Comparison of ENCODE assay signal across 20 mouse cellular contexts in the genomic region with DNA sequence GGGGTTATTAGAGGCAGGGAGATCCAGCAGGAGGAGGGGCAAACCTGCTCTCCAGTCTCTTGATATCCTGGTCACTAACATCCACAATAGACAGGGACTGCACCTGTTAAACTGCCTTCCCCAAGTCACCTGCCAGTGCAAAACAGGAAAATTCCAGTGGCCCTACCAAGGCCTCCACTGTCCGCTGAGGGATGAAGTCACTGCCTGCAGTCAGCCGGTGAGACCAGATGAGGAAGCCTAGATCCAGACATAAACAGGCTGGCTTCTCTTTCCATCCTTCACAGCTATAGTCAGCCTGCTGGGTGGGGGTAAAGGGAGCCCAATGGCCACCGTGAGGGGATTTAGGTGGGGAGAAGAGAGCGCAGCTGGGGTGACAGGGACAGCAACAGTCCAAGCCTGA. TPM values are rescaled to one million over a fixed set of nuclear protein-coding genes. Genes with fewer than 3 reads are reported as not detected.
A peak's percentile ranks its signal among the peaks of the same experiment; 100 is the strongest.
DNase-seq lines count a peak whose midpoint lies in the region; ATAC-seq and TF ChIP-seq lines count a peak whose summit lies in the region.
"Had no signal": no experiment of that assay in that cellular context is flagged by ENCODE, and none has a peak within 500 bp of the region (broad histone marks: within the 10 kb centered on the region; RNA-seq: fewer than 3 reads in every experiment).

No protein-coding gene starts in this region.

- H3K9me3 ChIP-seq in stomach, postnatal 0 days (ENCODE audit: control insufficient read depth, low read length) = no peaks in the 10 kb centered on the region
- H3K9me3 ChIP-seq in neural tube, embryonic 15.5 days (replicated peaks) = no peaks in the 10 kb centered on the region
- H3K9me3 ChIP-seq: embryonic facial prominence, embryonic 15.5 days; forebrain, embryonic 10.5 days; hindbrain, embryonic 13.5 days; intestine, embryonic 15.5 days had no signal

- peak; percentile 31; the same call in 1 of the 2 replicates for ATAC-seq in stomach, postnatal 0 days (ENCODE audit: low FRiP score, low TSS enrichment)
- ATAC-seq in neural tube, embryonic 15.5 days (ENCODE audit: low FRiP score) = no peak
- ATAC-seq: forebrain, embryonic 14.5 days; intestine, embryonic 15.5 days had no signal

- H3K27me3 ChIP-seq in kidney, adult 2 months (replicated peaks; ENCODE audit: control insufficient read depth, insufficient read depth, low read length) = no peaks in the 10 kb centered on the region
- no peaks in the 10 kb centered on the region for H3K27me3 ChIP-seq in stomach, postnatal 0 days (ENCODE audit: control insufficient read depth, insufficient read depth, low read length)
- no peaks in the 10 kb centered on the region for H3K27me3 ChIP-seq in neural tube, embryonic 15.5 days (replicated peaks)
- H3K27me3 ChIP-seq: CH12.LX; embryonic facial prominence, embryonic 15.5 days; hindbrain, embryonic 13.5 days; intestine, embryonic 15.5 days had no signal

- DNase-seq in adrenal gland, adult 8-10 months = peak; percentile 30
- DNase-seq in adrenal gland, postnatal 25 days = no peak
- DNase-seq in kidney, adult 2 months = peak; percentile 29
- DNase-seq in kidney, adult 18-20 months = no peak
- DNase-seq in adrenal gland, postnatal 36 days = peak; percentile 39 to 40
- DNase-seq in stomach, postnatal 0 days (ENCODE audit: low spot score) = no peak
- DNase-seq: cerebellum, adult 8-10 months; embryo, embryonic 11 days; gastrocnemius, adult 2 months; gastrocnemius, postnatal 25 days; heart, postnatal 10 days; heart, postnatal 4 days had no signal

- H3K27ac ChIP-seq in kidney, adult 2 months (ENCODE audit: insufficient read depth, low read depth, low read length) = no peak overlapping the region
- H3K27ac ChIP-seq in stomach, postnatal 0 days (replicated peaks) = no peak overlapping the region
- no peak overlapping the region for H3K27ac ChIP-seq in neural tube, embryonic 15.5 days (replicated peaks)
- H3K27ac ChIP-seq: embryonic facial prominence, embryonic 15.5 days; forebrain, embryonic 10.5 days; gastrocnemius, adult 2 months; hindbrain, embryonic 13.5 days; intestine, embryonic 15.5 days had no signal

- WGBS in kidney, adult 2 months = 62% methylated on average over 4 of the region's 4 CpGs
- WGBS in stomach, postnatal 0 days = 57% methylated on average over 4 of the region's 4 CpGs
- WGBS in neural tube, embryonic 15.5 days = 65% methylated on average over 4 of the region's 4 CpGs

- H3K9ac ChIP-seq in stomach, postnatal 0 days (ENCODE audit: low read length) = no peak overlapping the region
- H3K9ac ChIP-seq in neural tube, embryonic 15.5 days (replicated peaks) = no peak overlapping the region
- H3K9ac ChIP-seq: embryonic facial prominence, embryonic 15.5 days; hindbrain, embryonic 13.5 days; intestine, embryonic 15.5 days had no signal

- no peak for TF ChIP-seq CTCF in kidney, adult 2 months (conservative IDR thresholded peaks at IDR 0.05; ENCODE audit: insufficient read depth, insufficient read length, low read depth, low read length)
- TF ChIP-seq CTCF in stomach, postnatal 0 days (IDR thresholded peaks at IDR 0.05; ENCODE audit: low read depth) = no peak

- no peaks in the 10 kb centered on the region for H3K36me3 ChIP-seq in kidney, adult 2 months (ENCODE audit: control insufficient read depth, insufficient read depth, low read length)
- H3K36me3 ChIP-seq in stomach, postnatal 0 days (ENCODE audit: control insufficient read depth, insufficient read depth, low read length) = no peaks in the 10 kb centered on the region
- H3K36me3 ChIP-seq in neural tube, embryonic 15.5 days = no peaks in the 10 kb centered on the region
- H3K36me3 ChIP-seq: embryonic facial prominence, embryonic 15.5 days; forebrain, embryonic 10.5 days; hindbrain, embryonic 13.5 days; intestine, embryonic 15.5 days had no signal

- H3K4me3 ChIP-seq in kidney, adult 2 months (ENCODE audit: insufficient read depth, low read depth, low read length) = no peak overlapping the region
- H3K4me3 ChIP-seq in stomach, postnatal 0 days (ENCODE audit: low read depth, low read length) = no peak overlapping the region
- no peak overlapping the region for H3K4me3 ChIP-seq in neural tube, embryonic 15.5 days (replicated peaks)
- H3K4me3 ChIP-seq: embryonic facial prominence, embryonic 15.5 days; erythroblast, embryonic 14.5 days; forebrain, embryonic 10.5 days; gastrocnemius, adult 2 months; hindbrain, embryonic 13.5 days; intestine, embryonic 15.5 days had no signal

- no peak overlapping the region for H3K4me2 ChIP-seq in stomach, postnatal 0 days (replicated peaks; ENCODE audit: low read depth)
- no peak overlapping the region for H3K4me2 ChIP-seq in neural tube, embryonic 15.5 days
- H3K4me2 ChIP-seq: embryonic facial prominence, embryonic 15.5 days; hindbrain, embryonic 13.5 days; intestine, embryonic 15.5 days had no signal

- TF ChIP-seq EP300 in stomach, postnatal 0 days (optimal IDR thresholded peaks at IDR 0.05) = no peak

- H3K4me1 ChIP-seq in kidney, adult 2 months (ENCODE audit: control insufficient read depth, insufficient read depth, low read length) = peaks cover 3% of the 10 kb centered on the region; the same call in 1 of the 2 replicates
- H3K4me1 ChIP-seq in stomach, postnatal 0 days (replicated peaks; ENCODE audit: control insufficient read depth, insufficient read depth) = no peaks in the 10 kb centered on the region
- H3K4me1 ChIP-seq in neural tube, embryonic 15.5 days = peaks cover 9% of the 10 kb centered on the region; the same call in 1 of the 2 replicates

- TF ChIP-seq POLR2A in kidney, adult 2 months (IDR thresholded peaks at IDR 0.05; ENCODE audit: low read depth, low read length) = no peak

RNA-seq across cellular contexts. Expression of gene Lactb, which starts 28.4 kb away (rescaled TPM):
- total RNA-seq in adrenal gland, adult 8-10 months (2022) = 10 to 100 TPM; 15.8 to 19.2 (median 17.8) TPM
- total RNA-seq in adrenal gland, postnatal 25 days (2021) = 16.6 and 18.5 TPM in 2 replicates
- polyA plus RNA-seq in kidney, adult 2 months (2012; rRNA removed) = 24.3 and 29.9 TPM in 2 replicates
- 10 to 100 TPM; 16.9 to 20.5 TPM for total RNA-seq in adrenal gland, postnatal 36 days (2021)
- polyA plus RNA-seq in stomach, postnatal 0 days (2015; fragmentation: Nextera tagmentation; extraction: Ambion mirVana) = 11.8 and 12.2 TPM in 2 replicates
- polyA plus RNA-seq in neural tube, embryonic 15.5 days (2015; fragmentation: Nextera tagmentation; extraction: Ambion mirVana) = 12.4 and 12.7 TPM in 2 replicates

RNA-seq across cellular contexts. Expression of gene Tpm1, which starts 45.5 kb away (rescaled TPM):
- 100 to 1,000 TPM; 153 to 277 (median 212) TPM for total RNA-seq in adrenal gland, adult 8-10 months (2022)
- 166 and 180 TPM in 2 replicates for total RNA-seq in adrenal gland, postnatal 25 days (2021)
- 57.9 and 110 TPM in 2 replicates for polyA plus RNA-seq in kidney, adult 2 months (2012; rRNA removed)
- 100 to 1,000 TPM; 145 to 272 TPM for total RNA-seq in adrenal gland, postnatal 36 days (2021)
- 1,738 and 2,538 TPM in 2 replicates for polyA plus RNA-seq in stomach, postnatal 0 days (2015; fragmentation: Nextera tagmentation; extraction: Ambion mirVana)
- polyA plus RNA-seq in neural tube, embryonic 15.5 days (2015; fragmentation: Nextera tagmentation; extraction: Ambion mirVana) = 230 and 300 TPM in 2 replicates

RNA-seq across cellular contexts. Expression of gene Rps27l, which starts 57.8 kb away (rescaled TPM):
- total RNA-seq in adrenal gland, adult 8-10 months (2022) = 100 to 1,000 TPM; 240 to 306 (median 275) TPM
- 254 and 278 TPM in 2 replicates for total RNA-seq in adrenal gland, postnatal 25 days (2021)
- polyA plus RNA-seq in kidney, adult 2 months (2012; rRNA removed) = 92.4 and 128 TPM in 2 replicates
- total RNA-seq in adrenal gland, postnatal 36 days (2021) = 100 to 1,000 TPM; 270 to 313 TPM
- 768 and 843 TPM in 2 replicates for polyA plus RNA-seq in stomach, postnatal 0 days (2015; fragmentation: Nextera tagmentation; extraction: Ambion mirVana)
- 234 and 310 TPM in 2 replicates for polyA plus RNA-seq in neural tube, embryonic 15.5 days (2015; fragmentation: Nextera tagmentation; extraction: Ambion mirVana)

Comparison
In these comparisons a context has a peak if more than half of its experiments do, and no peak if none do; other contexts are left out.
1. DNase-seq: peak in adrenal gland, adult 8-10 months (single experiment), kidney, adult 2 months (single experiment) and adrenal gland, postnatal 36 days (2 of 2); none in adrenal gland, postnatal 25 days (single experiment), kidney, adult 18-20 months (single experiment) and stomach, postnatal 0 days (single experiment).